Mouse (Mus musculus) skeletal muscle tissue, adult 2 months (tissue): ENCODE data around the gene Pofut2.

Source experiments
- DNase-seq: peaks from one replicate; pipeline ENCODE4 v3.0.0-alpha.2; 2012; ENCODE audit warnings: low read depth, low spot score

Pofut2 gene

DNA sequence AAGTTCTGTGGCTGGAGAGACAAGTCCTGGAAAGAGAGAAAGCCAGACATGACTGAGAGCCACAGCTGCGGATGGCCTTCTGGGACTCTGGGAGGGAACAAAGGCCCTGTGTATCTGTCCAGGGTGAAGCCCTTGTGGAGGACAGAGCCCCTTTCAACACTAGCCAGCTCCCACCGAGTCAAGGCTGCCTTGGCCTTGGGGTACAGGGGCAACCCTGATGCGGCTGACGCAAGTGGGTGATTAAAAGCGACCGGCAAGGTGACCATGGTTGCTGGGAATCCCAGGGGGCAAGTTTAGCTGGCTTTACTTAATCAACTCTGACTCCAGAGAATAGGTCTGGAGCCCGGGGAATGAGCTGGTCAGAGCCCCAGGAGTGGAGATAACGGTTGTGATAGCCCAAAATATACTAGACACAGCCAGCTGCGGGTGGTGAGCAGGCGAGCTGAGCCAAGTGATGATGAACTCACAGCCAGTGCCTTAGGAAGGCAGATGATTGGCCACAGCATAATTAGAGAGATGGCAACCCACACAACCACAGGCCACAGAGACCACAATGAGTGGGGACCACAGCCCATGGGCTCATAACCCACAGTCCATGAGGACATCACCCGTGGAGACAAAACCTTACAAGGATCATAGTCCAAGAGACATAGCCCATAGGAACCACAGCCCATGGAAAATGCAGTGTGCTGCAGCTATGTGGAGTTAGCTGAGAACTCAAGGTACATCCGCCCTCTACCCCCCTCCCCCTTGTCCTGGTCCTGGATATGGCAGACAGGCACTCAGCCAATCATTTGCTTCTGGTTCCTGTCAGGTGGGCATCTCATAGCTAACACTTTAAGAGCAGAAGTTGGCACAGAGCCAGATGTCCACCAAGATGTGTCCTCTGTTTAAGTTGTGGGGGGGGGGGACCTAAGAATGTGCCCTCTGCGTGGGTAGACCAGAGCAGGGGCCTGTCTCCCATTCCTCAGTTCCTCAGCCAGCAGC, 29.1 kb upstream of the Pofut2 start:
- no peak for DNase-seq

DNA sequence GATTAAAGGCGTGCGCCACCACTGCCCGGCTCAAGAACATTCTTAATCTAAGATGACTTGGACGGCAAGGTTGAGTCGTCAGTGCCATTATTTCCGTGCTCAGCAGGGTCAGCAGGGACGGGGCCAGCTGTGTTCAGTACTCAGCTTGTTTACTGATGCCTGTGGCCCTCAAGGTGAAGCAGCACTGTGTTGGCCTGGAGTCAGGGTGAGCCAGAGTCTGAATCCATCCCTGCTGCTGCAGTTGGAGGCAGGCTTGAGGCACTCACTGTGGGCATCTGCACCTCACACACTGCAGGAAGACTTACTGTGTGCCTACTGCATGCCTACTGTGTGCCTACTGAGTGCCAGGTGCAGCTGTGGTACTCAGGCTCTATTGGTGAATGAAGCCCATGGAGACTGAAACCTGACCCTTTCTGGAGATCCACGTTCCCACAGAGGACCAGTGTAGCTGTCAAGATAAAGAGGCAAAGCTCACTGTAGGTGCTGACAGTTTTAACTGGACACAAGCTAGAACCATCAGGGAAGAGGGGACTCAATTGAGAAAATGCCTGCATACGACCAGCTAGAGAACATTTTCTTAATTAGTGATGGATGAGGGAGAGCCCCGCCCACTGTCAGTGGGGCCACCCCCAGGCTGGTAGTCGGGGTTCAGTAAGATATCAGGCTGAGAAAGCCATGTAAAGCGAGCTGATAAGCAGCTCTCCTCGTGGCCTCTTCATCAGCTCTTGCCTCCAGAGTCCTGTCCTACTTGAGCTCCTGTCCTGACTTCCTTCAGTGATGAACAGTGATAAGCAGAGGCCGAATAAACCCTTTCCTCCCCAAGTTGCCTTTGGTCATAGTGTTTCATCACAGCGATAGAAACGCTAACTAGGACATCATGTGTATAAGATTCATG, 26.9 kb upstream of the Pofut2 start:
- no peak for DNase-seq

DNA sequence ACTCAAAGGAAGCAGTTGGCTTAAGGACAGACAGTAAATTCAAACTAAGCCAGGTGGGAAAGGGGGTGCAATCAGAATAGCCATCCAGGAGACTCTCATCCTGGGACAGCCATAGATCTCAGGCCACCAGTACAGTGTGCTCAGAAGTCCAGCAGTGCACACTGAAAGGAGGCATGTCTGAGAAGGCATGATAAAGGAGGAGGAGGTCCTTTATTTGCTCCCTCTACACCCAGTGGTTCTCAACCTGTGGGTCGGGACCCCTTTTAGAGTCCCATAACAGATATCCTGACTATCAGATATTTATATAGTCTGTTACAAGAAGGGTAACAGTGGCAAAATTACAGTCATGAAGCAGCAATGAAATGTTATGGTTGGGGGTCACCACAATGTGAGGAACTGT, 25.8 kb upstream of the Pofut2 start:
- no peak for DNase-seq

DNA sequence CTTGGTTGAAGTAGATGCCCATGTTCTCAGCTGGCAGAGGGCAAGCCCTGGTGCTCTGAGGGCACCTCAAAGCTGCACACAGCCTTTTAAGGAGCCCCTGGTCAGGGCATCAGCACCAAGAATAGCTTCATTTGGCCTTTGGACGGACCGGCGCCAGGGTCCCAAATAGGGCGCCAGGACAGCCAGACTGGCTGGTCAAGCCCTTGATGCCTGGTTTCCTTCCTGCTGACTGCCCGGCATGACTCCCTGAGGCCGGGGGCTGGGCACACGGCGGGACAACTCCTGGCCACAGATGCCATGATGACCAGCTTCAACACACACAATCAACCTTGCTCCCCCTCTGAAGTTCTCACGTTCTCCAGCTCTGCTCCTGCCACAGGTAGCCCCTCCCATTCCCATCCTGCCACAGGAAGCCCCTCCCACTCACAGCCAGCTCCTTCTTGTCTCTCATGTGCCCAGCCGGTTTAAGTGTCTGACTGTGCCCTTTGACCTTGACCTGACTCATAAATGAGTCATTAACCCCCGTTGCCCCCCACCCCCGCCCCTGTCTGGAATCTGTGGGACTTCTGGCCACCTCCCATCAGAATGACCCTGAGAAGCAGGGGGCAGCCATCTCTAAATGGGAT, 23.9 kb upstream of the Pofut2 start:
- DNase-seq = no peak

DNA sequence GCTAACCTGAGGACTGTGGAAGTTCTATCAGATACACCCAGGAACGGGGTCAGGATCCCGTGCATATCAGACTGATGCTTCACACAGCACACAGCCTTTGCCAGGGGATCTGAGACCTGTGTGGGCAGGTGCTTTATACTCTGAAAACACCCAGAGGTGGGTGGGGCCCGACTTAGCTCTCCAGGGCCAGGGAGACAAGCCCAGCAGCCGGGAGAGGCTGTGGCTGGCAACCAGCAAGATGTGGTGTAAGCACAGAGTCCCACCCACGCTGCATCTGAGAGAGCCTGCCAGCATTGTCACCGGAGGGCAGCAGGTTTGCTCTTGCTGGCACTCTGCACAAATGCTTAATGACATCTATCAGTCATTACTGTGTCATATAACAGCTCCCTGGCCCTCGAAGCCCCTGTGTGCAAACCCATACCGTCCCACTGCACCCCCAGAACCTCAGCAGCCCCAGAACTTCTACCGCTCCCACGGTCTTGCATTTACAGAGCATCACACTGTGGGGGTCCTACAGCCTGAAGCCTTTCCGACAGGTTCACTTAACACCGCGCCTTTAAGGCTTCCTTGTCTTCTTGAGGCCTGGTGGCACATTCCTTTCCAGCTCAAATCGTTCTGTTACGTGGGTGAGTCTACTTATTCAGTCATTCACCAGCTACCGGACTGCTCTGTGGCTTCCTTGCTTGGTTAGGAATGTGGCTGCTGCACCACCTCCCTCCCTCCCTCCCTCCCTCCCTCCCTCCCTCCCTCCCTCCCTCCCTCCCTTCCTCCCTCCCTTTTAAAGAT, 21.0 kb upstream of the Pofut2 start:
- DNase-seq = no peak

DNA sequence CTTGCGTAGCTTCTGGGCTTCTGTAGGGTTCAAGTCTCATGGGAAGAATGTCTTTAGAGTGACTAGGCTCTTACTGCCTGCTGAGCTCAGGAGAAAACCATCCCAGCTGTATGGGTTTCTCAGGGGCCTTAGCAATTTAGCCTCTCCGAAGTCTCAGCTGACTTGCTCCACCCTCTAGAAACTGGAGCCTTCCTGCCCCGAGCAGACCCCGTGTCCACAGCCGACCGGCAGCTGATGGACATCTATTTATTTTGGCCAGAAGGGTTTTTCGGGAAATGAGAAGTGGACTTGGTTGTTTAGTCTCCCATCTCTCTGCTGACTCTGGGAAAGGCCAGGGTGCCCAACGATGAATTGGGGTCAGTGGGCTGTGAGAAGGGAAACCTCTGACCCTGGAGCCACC, 18.3 kb upstream of the Pofut2 start:
- DNase-seq = no peak

DNA sequence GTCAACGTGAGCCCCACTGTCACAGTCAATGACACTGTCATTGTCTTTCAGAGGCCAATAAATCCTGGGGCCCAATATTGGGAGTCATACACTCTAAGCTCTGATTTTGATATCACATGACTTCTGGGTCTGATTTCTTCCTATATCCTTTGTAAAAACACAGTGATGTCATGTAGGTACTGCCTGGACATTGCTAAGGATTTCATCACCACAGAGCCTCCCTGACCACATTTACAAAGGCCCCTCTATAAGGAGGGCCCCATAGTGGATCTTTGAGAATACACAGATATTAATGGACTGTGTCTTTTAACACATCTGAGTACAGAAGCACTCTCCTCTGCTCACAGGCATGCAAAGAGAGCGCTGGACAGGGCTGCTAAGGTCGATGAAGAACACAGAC, 16.6 kb upstream of the Pofut2 start:
- no peak for DNase-seq

DNA sequence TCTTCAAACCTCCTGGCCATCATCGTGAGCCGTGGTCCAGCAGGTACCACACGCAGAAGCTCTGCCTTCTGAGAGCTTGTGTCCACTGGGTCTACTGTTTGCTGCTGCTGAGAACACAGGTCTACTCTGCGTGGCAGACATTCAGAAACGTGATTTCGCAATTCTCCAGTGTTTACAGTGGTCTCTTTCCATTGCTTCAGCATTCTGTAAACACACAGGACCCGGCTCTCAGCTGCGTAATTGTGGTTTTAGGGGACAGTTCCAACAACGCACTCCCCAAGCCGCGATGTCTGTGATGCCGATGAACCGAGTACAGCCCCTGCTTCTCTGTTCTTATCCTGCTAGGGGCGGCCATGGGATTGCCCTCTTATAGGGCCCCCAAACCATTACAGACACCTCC, 16.1 kb upstream of the Pofut2 start:
- no peak for DNase-seq

DNA sequence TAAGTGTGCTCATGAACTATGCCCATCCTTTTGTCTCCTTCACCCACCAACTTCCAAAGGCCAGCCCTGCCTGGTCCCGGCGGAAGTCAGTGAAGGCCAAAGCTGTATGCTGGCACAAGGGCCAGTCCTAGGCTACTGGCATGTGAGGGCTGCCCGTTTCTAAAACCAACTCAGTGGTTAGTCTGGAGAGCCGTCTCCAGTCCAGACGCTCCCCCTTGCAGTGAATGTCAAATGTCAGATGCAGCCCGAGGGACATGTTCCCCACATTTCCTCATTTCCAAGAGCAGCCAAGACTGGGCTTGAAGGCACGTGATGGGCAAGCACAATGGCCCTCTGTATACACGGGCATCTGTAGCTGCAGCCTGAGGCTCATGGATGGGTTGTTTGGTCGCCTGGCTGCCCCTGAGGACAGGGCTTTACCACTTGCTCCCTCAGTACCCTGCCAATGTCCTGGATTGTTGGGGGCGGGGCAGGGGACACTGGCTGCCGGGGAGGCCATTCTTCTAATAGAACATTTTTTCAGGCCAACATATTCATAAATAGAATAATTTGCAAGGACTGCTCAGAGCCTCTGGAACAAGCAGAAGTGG, 15.4 kb upstream of the Pofut2 start:
- no peak for DNase-seq

DNA sequence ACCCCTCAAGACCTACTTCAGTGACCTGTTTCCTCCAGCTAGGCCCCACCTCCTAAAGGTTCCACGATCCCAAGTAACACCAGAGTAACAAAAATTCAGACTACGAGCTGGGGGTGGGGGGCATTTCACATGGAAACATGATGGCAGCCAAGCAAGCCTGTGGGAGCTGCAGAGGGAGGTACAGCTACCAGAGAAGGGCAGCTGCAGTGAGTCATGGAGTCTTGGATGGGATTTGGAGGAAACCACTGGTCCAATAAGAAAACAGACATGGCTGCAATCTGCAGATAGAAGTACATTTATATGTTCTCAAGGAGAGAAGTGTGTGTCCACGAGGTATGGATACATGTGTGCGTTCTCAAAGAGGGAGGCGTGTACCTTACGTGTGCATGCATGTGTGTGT, 14.2 kb upstream of the Pofut2 start:
- no peak for DNase-seq

DNA sequence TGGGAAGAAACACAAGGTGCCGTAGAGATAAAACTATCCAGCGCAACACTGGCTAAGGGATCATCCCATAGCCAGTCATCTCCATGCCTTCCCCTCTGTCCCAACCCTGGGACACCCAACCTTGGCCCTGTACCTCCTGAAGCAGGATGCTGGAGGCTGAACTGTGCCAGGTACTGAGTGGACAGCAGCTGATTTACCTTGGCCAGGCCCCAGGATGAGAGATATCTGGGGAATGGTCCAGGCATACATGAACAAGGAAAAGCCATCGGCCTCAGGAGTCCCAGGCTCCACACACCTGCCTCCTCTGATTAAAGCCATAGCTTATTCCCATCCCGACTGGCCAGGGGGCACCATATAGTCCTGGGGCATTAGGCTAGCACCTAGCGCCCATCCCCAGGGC, 12.0 kb upstream of the Pofut2 start:
- no peak for DNase-seq

DNA sequence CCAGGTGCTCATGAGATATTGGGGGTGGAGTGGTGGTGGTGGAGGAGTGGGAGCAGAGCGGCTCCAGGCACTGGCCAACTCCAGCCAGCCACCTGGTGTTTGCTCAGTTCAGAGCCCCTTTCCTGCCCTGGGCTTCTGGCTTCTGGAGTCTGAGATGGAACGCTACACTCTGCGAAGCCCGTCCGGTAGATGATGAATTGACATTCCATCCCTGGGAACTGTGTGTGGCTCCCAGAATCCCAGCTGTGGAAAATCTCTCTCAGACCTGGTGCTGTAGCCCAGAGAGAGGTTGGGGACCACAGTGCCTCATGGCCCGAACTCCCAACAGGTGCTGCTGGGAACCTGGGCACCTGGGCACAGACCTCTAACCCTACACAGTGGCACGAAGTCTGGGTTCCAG, 11.3 kb upstream of the Pofut2 start:
- no peak for DNase-seq

DNA sequence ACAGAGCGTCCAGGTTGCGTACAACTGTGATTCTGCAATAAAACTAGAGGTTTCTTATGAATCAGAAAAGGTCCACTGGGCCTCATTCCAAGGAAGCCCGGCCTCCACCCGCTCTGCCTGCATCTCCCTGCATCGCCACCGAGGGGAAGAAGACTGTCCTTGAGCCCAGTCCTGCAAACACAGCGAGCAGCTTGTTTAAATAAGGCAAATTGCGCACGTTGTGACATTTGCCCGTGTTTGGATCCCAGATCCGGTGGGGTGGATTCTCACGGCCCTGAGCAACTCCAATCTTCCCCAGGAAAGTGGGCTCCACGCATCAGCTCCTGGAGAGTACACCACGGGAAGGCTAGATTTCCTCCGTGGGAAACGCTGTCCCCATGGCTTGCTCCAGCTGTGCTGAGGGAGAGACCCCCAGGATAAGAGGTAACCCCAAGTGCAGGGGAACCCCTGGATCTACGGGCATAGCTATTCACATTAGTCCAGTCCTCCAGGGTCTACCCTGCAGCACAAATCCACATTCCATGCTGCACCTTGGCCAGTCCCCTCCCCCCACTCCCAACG, 7.7 kb upstream of the Pofut2 start:
- no peak for DNase-seq

DNA sequence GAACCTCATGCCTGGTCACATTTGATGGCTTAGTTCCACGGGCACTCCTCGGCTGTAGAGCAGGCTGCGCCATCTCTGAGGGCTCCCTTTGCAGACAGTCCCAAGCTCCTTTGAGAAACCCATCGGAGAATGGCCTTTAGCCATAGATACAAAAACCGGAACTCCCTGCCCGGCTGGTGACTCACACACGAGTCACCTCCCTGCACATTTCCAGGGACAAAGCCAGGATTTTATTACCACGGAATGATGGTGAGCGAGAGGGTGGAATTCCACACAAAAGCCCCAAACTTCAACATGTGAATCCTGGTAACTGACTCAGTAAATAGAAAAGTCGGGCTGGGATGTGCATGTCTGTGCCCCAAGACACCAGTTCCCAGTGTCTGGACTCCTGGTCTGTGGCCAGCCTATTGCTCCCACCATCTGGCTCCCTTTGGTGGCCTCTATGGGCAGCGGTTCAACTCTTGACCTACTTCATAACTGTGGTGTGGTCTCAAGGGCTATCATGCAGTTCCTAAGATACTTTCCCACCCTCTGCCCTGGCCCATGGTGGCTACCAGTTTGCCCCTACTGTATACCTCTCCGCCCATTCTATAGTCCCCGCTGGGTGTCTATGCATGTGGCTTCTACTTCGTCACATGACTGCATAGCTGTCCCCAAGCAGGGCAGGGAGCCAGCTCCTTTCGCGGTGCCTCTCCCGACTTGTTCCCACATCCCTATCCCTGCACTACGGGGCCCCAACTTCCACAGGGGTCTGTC, 7.1 kb upstream of the Pofut2 start:
- peak; percentile 47 for DNase-seq

DNA sequence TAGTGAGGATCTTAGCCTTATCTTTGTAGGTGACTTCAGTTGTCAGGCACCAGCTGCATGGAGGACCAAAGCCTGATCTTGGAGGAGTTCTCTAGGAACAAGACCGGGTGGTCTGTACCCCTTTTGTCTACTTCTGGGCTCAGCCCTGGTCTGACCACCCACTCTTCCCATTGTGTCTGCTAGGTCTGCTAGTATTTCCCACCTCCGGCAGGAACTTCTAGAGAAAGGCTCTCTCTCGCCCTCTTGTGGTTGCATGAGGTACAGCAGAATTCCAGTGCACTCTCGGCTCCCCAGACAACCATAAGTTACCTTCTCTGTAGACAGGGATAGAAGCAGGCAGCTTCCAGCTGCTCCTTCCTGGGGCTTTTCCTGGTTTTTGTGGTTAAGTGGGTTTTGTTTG, 6.2 kb upstream of the Pofut2 start:
- peak; percentile 69 for DNase-seq

DNA sequence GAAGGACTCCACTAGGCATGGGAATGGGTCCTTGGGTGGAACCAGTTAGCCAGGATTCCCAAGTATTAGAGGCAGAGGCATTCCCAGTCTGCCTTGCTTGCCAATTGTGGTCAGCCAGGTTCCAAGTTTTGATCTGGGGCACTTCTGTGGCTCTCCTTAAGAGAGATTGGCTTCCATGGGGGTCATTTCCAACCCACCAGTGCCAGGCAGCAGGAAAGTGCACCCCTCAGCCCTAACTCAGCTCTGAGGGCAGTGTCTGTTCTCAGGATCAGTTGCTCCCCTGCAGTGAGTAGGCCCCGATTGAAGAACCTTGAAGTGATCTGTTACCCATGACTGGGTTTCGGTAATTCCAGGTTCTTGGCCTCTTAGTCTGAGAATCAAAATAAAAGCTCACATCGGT, 3.8 kb upstream of the Pofut2 start:
- DNase-seq = no peak

DNA sequence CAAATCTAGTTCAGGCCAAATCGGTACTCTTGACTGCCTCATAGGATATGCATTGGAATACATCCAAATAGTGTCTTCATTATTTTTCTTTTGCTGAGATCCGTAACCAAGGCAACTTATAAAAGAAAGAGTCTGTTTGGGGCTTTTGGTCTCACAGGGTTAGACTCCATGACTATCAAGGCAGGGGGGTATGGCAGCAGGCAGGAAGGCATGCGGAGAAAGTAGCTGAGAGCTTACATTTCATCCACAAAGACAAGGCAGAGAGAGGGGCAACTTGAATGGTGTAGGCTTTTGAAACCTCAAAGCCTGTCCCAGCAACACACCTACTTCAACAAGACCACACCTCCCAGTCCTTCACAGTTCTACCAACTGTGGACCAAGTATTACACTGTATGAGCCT, 3.3 kb upstream of the Pofut2 start:
- no peak for DNase-seq

DNA sequence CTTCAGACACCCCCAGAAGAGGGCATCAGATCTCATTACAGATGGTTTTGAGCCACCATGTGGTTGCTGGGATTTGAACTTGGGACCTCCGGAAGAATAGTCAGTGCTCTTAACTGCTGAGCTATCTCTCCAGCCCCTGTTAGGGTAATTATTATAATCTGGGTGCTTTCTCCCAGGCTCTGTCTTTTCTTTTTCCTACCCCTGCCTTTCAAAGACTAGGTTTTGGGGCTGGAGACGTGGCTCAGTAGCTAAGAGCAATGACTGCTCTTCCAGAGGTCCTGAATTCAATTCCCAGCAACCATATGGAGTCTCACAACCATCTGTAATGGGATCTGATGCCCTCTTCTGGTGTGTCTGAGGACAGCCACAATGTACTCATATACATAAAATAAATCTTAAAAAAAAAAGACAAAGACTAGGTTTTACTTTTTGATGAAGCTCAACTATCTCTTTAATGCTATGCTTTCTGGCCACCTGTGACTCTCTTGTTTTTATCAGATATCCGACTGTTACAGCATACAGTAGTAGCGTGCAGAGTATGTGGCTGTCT, 902 bp upstream of the Pofut2 start:
- no peak for DNase-seq

DNA sequence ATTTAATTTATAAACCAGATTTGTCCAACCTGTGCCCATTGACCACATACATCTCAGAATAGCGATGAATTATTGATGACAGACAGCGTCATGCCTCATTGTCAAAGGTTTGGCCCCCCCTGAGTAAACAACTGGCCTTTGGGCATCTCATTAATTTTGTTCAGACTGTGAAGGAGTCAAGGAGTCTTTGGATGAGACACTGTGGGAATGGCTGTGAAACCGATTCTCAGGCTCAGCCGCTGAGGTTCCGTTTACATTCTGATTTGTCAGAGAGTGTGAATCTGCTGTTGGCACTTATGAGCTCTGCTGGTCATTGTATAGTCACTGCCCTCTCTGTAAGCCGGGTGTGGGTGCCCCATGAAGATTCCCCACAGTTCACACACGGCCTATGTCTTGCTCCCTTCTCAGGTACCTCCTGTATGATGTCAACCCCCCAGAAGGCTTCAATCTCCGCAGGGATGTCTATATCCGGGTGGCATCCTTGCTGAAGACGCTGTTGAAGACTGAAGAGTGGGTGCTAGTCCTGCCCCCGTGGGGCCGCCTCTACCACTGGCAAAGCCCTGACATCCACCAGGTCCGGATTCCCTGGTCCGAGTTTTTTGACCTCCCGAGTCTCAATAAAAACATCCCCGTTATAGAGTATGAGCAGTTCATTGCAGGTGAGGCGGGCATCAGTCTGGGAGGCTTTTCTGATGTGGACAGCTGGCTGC, 1.3 kb downstream of the Pofut2 start:
- no peak for DNase-seq
